Mouse (Mus musculus) thymus, adult 2 months (tissue): ENCODE data around the gene Zfp62. TPM values are rescaled to one million over a fixed set of nuclear protein-coding genes. Genes with fewer than 3 reads are reported as not detected.

Experiments used
- DNase-seq: peaks from one replicate; pipeline ENCODE4 v3.0.0; 2021
- H3K27ac ChIP-seq: fragments of 200-500 bp; 2 replicates; pipeline ENCODE4 v1.5.1; 2012; ENCODE audit warnings: low read length, control low read depth; ENCODE audit not compliant: control insufficient read depth, insufficient read depth
- H3K27me3 ChIP-seq: fragments of 200-500 bp; 2 replicates; pipeline ENCODE4 v1.6.1; 2012; ENCODE audit warnings: mild to moderate bottlenecking, low read length, moderate library complexity, mixed read lengths; ENCODE audit not compliant: control insufficient read depth, insufficient read depth
- H3K36me3 ChIP-seq: fragments of 200-500 bp; 2 replicates; pipeline ENCODE4 v1.6.1; 2012; ENCODE audit warnings: mild to moderate bottlenecking, low read length, moderate library complexity; ENCODE audit not compliant: control insufficient read depth, insufficient read depth
- H3K4me1 ChIP-seq: fragments of 200-500 bp; replicated peaks from 2 replicates; pipeline ENCODE4 v1.6.1; 2012; ENCODE audit warnings: low read length; ENCODE audit not compliant: control insufficient read depth, insufficient read depth
- H3K4me3 ChIP-seq: fragments of 200-500 bp; 2 replicates; pipeline ENCODE4 v1.5.1; 2012; ENCODE audit warnings: mild to moderate bottlenecking, low read length, control low read depth, moderate library complexity; ENCODE audit not compliant: control insufficient read depth, insufficient read depth
- CTCF ChIP-seq: fragments of 200-500 bp; IDR thresholded peaks from 2 replicates; pipeline ENCODE4 v1.5.1; 2012; ENCODE audit warnings: mild to moderate bottlenecking, control low read depth, low read length, moderate library complexity, borderline replicate concordance; ENCODE audit not compliant: control insufficient read depth, poor library complexity, insufficient read depth; ENCODE audit errors: extremely low read depth
- POLR2A ChIP-seq: fragments of 200-500 bp; IDR thresholded peaks from 2 replicates; pipeline ENCODE4 v1.6.1; 2012; ENCODE audit warnings: mild to moderate bottlenecking, low read length, control low read depth, moderate library complexity; ENCODE audit not compliant: control insufficient read depth, poor library complexity, insufficient read depth; ENCODE audit errors: extremely low read depth
- WGBS: fragments of 180-500 bp; shearing (Covaris S2); methylation state at CpG from one replicate; pipeline ENCODE4 v1.1.7; 2018; 5-methylcytosine and 5-hydroxymethylcytosine counted together
- polyA plus RNA-seq: library from polyadenylated mRNA; depleted of rRNA; stranded (reverse); fragments of >200 nt; gene quantifications from 2 replicates; pipeline ENCODE4 v1.2.3, GENCODE M21; 2012

Gene Zfp62
- polyA plus RNA-seq, 1 experiment = 6.0 TPM

- 96% methylated on average over 2 of the region's 2 CpGs for WGBS
- TF ChIP-seq CTCF (no peak), POLR2A (no peak)
- Histone ChIP-seq H3K4me3 (no peak overlapping the region), H3K27ac (no peak overlapping the region), H3K36me3 (peaks cover 63% of the 10 kb centered on the region), H3K27me3 (no peaks in the 10 kb centered on the region), H3K4me1 (peaks cover 28% of the 10 kb centered on the region)
- no peak for DNase-seq
Observed at GRCm38 (mm10) chr11:49259296-49259695, 56.2 kb downstream of the Zfp62 start.

- Histone ChIP-seq H3K4me1 (peaks cover 28% of the 10 kb centered on the region), H3K27me3 (no peaks in the 10 kb centered on the region), H3K36me3 (peaks cover 59% of the 10 kb centered on the region), H3K27ac (no peak overlapping the region), H3K4me3 (no peak overlapping the region)
- 4% methylated on average over 1 of the region's 1 CpGs for WGBS
- TF ChIP-seq POLR2A (no peak), CTCF (no peak)
- DNase-seq = no peak
Observed at GRCm38 (mm10) chr11:49259829-49260228, 56.7 kb downstream of the Zfp62 start.

GRCm38 (mm10) chr11:49260598-49261312 lies 57.7 kb downstream of the Zfp62 start:
- no peak for TF ChIP-seq CTCF
- no peak for TF ChIP-seq POLR2A
- WGBS = 95% methylated on average over 21 of the region's 21 CpGs
- Histone ChIP-seq H3K4me1 (peaks cover 21% of the 10 kb centered on the region), H3K4me3 (no peak overlapping the region), H3K27ac (no peak overlapping the region), H3K27me3 (no peaks in the 10 kb centered on the region), H3K36me3 (peaks cover 50% of the 10 kb centered on the region)
- no peak for DNase-seq

- Histone ChIP-seq H3K27me3 (no peaks in the 10 kb centered on the region), H3K36me3 (peaks cover 47% of the 10 kb centered on the region), H3K4me1 (peaks cover 21% of the 10 kb centered on the region), H3K27ac (no peak overlapping the region), H3K4me3 (no peak overlapping the region)
- no peak for DNase-seq
- no peak for TF ChIP-seq CTCF
- WGBS = 97% methylated on average over 14 of the region's 14 CpGs
Observed at GRCm38 (mm10) chr11:49261313-49261855, 58.3 kb downstream of the Zfp62 start.

GRCm38 (mm10) chr11:49262286-49262685 lies 59.2 kb downstream of the Zfp62 start:
- 97% methylated on average over 5 of the region's 5 CpGs for WGBS
- H3K27me3 ChIP-seq = no peaks in the 10 kb centered on the region
- no peak for TF ChIP-seq CTCF
- H3K27ac ChIP-seq = no peak overlapping the region
- H3K36me3 ChIP-seq = peaks cover 38% of the 10 kb centered on the region
- no peak for DNase-seq
- no peak overlapping the region for H3K4me3 ChIP-seq
- H3K4me1 ChIP-seq = peaks cover 21% of the 10 kb centered on the region

- no peaks in the 10 kb centered on the region for H3K27me3 ChIP-seq
- H3K4me3 ChIP-seq = no peak overlapping the region
- TF ChIP-seq POLR2A (no peak), CTCF (no peak)
- peaks cover 21% of the 10 kb centered on the region for H3K4me1 ChIP-seq
- H3K27ac ChIP-seq = no peak overlapping the region
- no peak for DNase-seq
- 93% methylated on average over 6 of the region's 6 CpGs for WGBS
- H3K36me3 ChIP-seq = peaks cover 33% of the 10 kb centered on the region
Observed at GRCm38 (mm10) chr11:49263149-49263548, 60.1 kb downstream of the Zfp62 start.

GRCm38 (mm10) chr11:49264081-49264480 lies 61.0 kb downstream of the Zfp62 start:
- H3K36me3 ChIP-seq = peaks cover 33% of the 10 kb centered on the region
- H3K4me3 ChIP-seq = no peak overlapping the region
- TF ChIP-seq CTCF (no peak), POLR2A (no peak)
- no peak overlapping the region for H3K27ac ChIP-seq
- 96% methylated on average over 7 of the region's 7 CpGs for WGBS
- peaks cover 21% of the 10 kb centered on the region for H3K4me1 ChIP-seq
- H3K27me3 ChIP-seq = no peaks in the 10 kb centered on the region
- DNase-seq = no peak
